Mouse (Mus musculus): ENCODE measurements at regions not wholly inside any gene's neighbourhood (a gene's known extent, or its start where the extent isn't known, plus 50 kb on each side); places are given as distances from the start of the nearest gene placed in this dataset.

- ATAC-seq (no peak; the same call in 1 of the 2 replicates), DNase-seq (ENCODE audit: low spot score) (peak; percentile 12)
- Histone ChIP-seq H3K27me3 (replicated peaks; ENCODE audit: insufficient read depth, low read length) (no peaks in the 10 kb centered on the region), H3K4me2 (replicated peaks; ENCODE audit: low read depth, low read length) (no peak overlapping the region), H3K9me3 (ENCODE audit: low read length) (no peaks in the 10 kb centered on the region), H3K36me3 (ENCODE audit: insufficient read depth, low read length) (no peaks in the 10 kb centered on the region), H3K4me3 (ENCODE audit: low read depth, low read length) (no peak overlapping the region), H3K9ac (replicated peaks; ENCODE audit: low read depth) (no peak overlapping the region), H3K27ac (ENCODE audit: low read length) (no peak overlapping the region), H3K4me1 (ENCODE audit: insufficient read depth, low read depth, low read length) (no peaks in the 10 kb centered on the region)
- 58% methylated on average over 1 of the region's 1 CpGs for WGBS
- TF ChIP-seq EP300 (IDR thresholded peaks at IDR 0.05) (no peak), CTCF (IDR thresholded peaks at IDR 0.05) (no peak)
These were observed 73.8 kb upstream of the Col1a2 start for GRCm38 (mm10) chr6:4430704-4431310.

GRCm38 (mm10) chr6:4432192-4432591 is 72.4 kb upstream of the Col1a2 start:
- no peaks in the 10 kb centered on the region for H3K36me3 ChIP-seq (ENCODE audit: insufficient read depth, low read length)
- H3K4me1 ChIP-seq (ENCODE audit: insufficient read depth, low read depth, low read length): no peaks in the 10 kb centered on the region
- no peak overlapping the region for H3K27ac ChIP-seq (ENCODE audit: low read length)
- no peak overlapping the region for H3K4me2 ChIP-seq (replicated peaks; ENCODE audit: low read depth, low read length)
- H3K9me3 ChIP-seq (ENCODE audit: low read length): no peaks in the 10 kb centered on the region
- DNase-seq (ENCODE audit: low spot score) (no peak), ATAC-seq (no peak)
- no peak overlapping the region for H3K9ac ChIP-seq (replicated peaks; ENCODE audit: low read depth)
- H3K27me3 ChIP-seq (replicated peaks; ENCODE audit: insufficient read depth, low read length): no peaks in the 10 kb centered on the region
- TF ChIP-seq CTCF (IDR thresholded peaks at IDR 0.05): no peak
- TF ChIP-seq EP300 (IDR thresholded peaks at IDR 0.05): no peak
- no peak overlapping the region for H3K4me3 ChIP-seq (ENCODE audit: low read depth, low read length)
- 81% methylated on average over 8 of the region's 8 CpGs for WGBS

GRCm38 (mm10) chr6:4436439-4436838 is 68.2 kb upstream of the Col1a2 start:
- DNase-seq (ENCODE audit: low spot score) (no peak), ATAC-seq (no peak)
- Histone ChIP-seq H3K4me2 (replicated peaks; ENCODE audit: low read depth, low read length) (no peak overlapping the region), H3K27me3 (replicated peaks; ENCODE audit: insufficient read depth, low read length) (no peaks in the 10 kb centered on the region), H3K4me1 (ENCODE audit: insufficient read depth, low read depth, low read length) (no peaks in the 10 kb centered on the region), H3K4me3 (ENCODE audit: low read depth, low read length) (no peak overlapping the region), H3K9ac (replicated peaks; ENCODE audit: low read depth) (no peak overlapping the region), H3K36me3 (ENCODE audit: insufficient read depth, low read length) (no peaks in the 10 kb centered on the region), H3K27ac (ENCODE audit: low read length) (no peak overlapping the region), H3K9me3 (ENCODE audit: low read length) (no peaks in the 10 kb centered on the region)
- TF ChIP-seq CTCF (IDR thresholded peaks at IDR 0.05): no peak
- TF ChIP-seq EP300 (IDR thresholded peaks at IDR 0.05): no peak
- 63% methylated on average over 4 of the region's 4 CpGs for WGBS

GRCm38 (mm10) chr6:4436874-4437273 is 67.7 kb upstream of the Col1a2 start:
- no peak for DNase-seq (ENCODE audit: low spot score)
- Histone ChIP-seq H3K27ac (ENCODE audit: low read length) (no peak overlapping the region), H3K36me3 (ENCODE audit: insufficient read depth, low read length) (no peaks in the 10 kb centered on the region), H3K4me3 (ENCODE audit: low read depth, low read length) (no peak overlapping the region), H3K9me3 (ENCODE audit: low read length) (no peaks in the 10 kb centered on the region), H3K4me1 (ENCODE audit: insufficient read depth, low read depth, low read length) (no peaks in the 10 kb centered on the region), H3K27me3 (replicated peaks; ENCODE audit: insufficient read depth, low read length) (no peaks in the 10 kb centered on the region), H3K9ac (replicated peaks; ENCODE audit: low read depth) (no peak overlapping the region), H3K4me2 (replicated peaks; ENCODE audit: low read depth, low read length) (no peak overlapping the region)
- no peak for ATAC-seq
- TF ChIP-seq EP300 (IDR thresholded peaks at IDR 0.05) (no peak), CTCF (IDR thresholded peaks at IDR 0.05) (no peak)
- WGBS: 57% methylated on average over 1 of the region's 1 CpGs

GRCm38 (mm10) chr6:4441618-4442167 is 62.9 kb upstream of the Col1a2 start:
- 66% methylated on average over 4 of the region's 4 CpGs for WGBS
- TF ChIP-seq CTCF (IDR thresholded peaks at IDR 0.05) (no peak), EP300 (IDR thresholded peaks at IDR 0.05) (no peak)

GRCm38 (mm10) chr6:4445906-4446305 is 58.7 kb upstream of the Col1a2 start:
- no peak overlapping the region for H3K9ac ChIP-seq (replicated peaks; ENCODE audit: low read depth)
- no peaks in the 10 kb centered on the region for H3K4me1 ChIP-seq (ENCODE audit: insufficient read depth, low read depth, low read length)
- ATAC-seq (peak; percentile 43), DNase-seq (ENCODE audit: low spot score) (peak; percentile 13)
- 48% methylated on average over 1 of the region's 1 CpGs for WGBS
- no peak overlapping the region for H3K4me2 ChIP-seq (replicated peaks; ENCODE audit: low read depth, low read length)
- no peak overlapping the region for H3K4me3 ChIP-seq (ENCODE audit: low read depth, low read length)
- no peak overlapping the region for H3K27ac ChIP-seq (ENCODE audit: low read length)
- H3K36me3 ChIP-seq (ENCODE audit: insufficient read depth, low read length): no peaks in the 10 kb centered on the region
- TF ChIP-seq CTCF (IDR thresholded peaks at IDR 0.05) (no peak), EP300 (IDR thresholded peaks at IDR 0.05) (no peak)
- no peaks in the 10 kb centered on the region for H3K9me3 ChIP-seq (ENCODE audit: low read length)
- H3K27me3 ChIP-seq (replicated peaks; ENCODE audit: insufficient read depth, low read length): no peaks in the 10 kb centered on the region

More at GRCm38 (mm10) chr6:4441618-4442167, 62.9 kb upstream of the Col1a2 start:
- Histone ChIP-seq H3K4me3 (ENCODE audit: low read depth, low read length) (no peak overlapping the region), H3K36me3 (ENCODE audit: insufficient read depth, low read length) (no peaks in the 10 kb centered on the region), H3K9ac (replicated peaks; ENCODE audit: low read depth) (no peak overlapping the region), H3K4me1 (ENCODE audit: insufficient read depth, low read depth, low read length) (no peaks in the 10 kb centered on the region), H3K27ac (ENCODE audit: low read length) (no peak overlapping the region), H3K27me3 (replicated peaks; ENCODE audit: insufficient read depth, low read length) (no peaks in the 10 kb centered on the region), H3K9me3 (ENCODE audit: low read length) (no peaks in the 10 kb centered on the region), H3K4me2 (replicated peaks; ENCODE audit: low read depth, low read length) (no peak overlapping the region)
- DNase-seq (ENCODE audit: low spot score) (no peak), ATAC-seq (no peak)

Measured in lung, postnatal 0 days (tissue).